Mouse (Mus musculus) hematopoietic stem cell, adult 5-6 weeks (primary cell): ENCODE results near the gene Nckap1l. TPM values are rescaled to one million over a fixed set of nuclear protein-coding genes. Genes with fewer than 3 reads are reported as not detected.
A peak's percentile ranks its signal among the peaks of the same experiment; 100 is the strongest.
"Not testable (repeated sequence)": the region's sequence is repeated elsewhere in the genome, so short reads cannot be mapped to it uniquely, and the experiment has no call there.

Experiments
- ATAC-seq, 2 experiments: fragments of 125-278 bp in 1 of 2; replicated peaks in 1 of 2; 2 replicates each; pipeline ENCODE4 v1.8.0; 2016 to 2017; ENCODE audit warnings: inconsistent platforms in 2 of 2, mild to moderate bottlenecking in 2 of 2, moderate number of reproducible peaks in 2 of 2, low read depth in 1 of 2, moderate TSS enrichment in 1 of 2; ENCODE audit not compliant: low FRiP score in 2 of 2, poor library complexity in 2 of 2, severe bottlenecking in 2 of 2, insufficient read depth in 1 of 2, low TSS enrichment in 1 of 2
- total RNA-seq: library from RNA; stranded (forward); fragments of 172-1452, 232-1000 nt; gene quantifications from 2 replicates; pipeline ENCODE4 v1.2.3, GENCODE M21; 2017

Gene Nckap1l
- total RNA-seq, result 130 and 158 TPM in 2 replicates

GRCm38 (mm10) chr15:103453551-103454218 is at the start of gene Nckap1l:
Nckap1l (plus strand) TSS chr15:103453794.
- ATAC-seq, result peak; percentile 100

GRCm38 (mm10) chr15:103405586-103405985 is 48.0 kb upstream of the Nckap1l start:
- not testable (repeated sequence) for ATAC-seq

- no peak for ATAC-seq
Measured at GRCm38 (mm10) chr15:103427017-103427416, 26.6 kb upstream of the Nckap1l start.

GRCm38 (mm10) chr15:103430241-103430640 is 23.4 kb upstream of the Nckap1l start, which contains the start of gene Gtsf1:
Gtsf1 (minus strand) TSS chr15:103430470.
- no peak for ATAC-seq

GRCm38 (mm10) chr15:103445966-103446365 is 7.6 kb upstream of the Nckap1l start:
- ATAC-seq, result not testable (repeated sequence)

GRCm38 (mm10) chr15:103448369-103448768 is 5.2 kb upstream of the Nckap1l start, which contains the start of gene Gtsf2:
Gtsf2 (minus strand) TSS chr15:103448469.
- ATAC-seq, result no peak

GRCm38 (mm10) chr15:103454449-103454848 is 855 bp downstream of the Nckap1l start:
- no peak for ATAC-seq

- ATAC-seq, result peak; percentile 92 to 95
Measured at GRCm38 (mm10) chr15:103462539-103463261, 9.1 kb downstream of the Nckap1l start.

GRCm38 (mm10) chr15:103471488-103472194 is 18.0 kb downstream of the Nckap1l start:
- no peak for ATAC-seq

GRCm38 (mm10) chr15:103472265-103472664 is 18.7 kb downstream of the Nckap1l start:
- no peak for ATAC-seq

GRCm38 (mm10) chr15:103473182-103473581 is 19.6 kb downstream of the Nckap1l start:
- ATAC-seq, result no peak

GRCm38 (mm10) chr15:103473769-103474168 is 20.2 kb downstream of the Nckap1l start:
- ATAC-seq, result no peak

- no peak for ATAC-seq
Measured at GRCm38 (mm10) chr15:103479080-103479606, 25.5 kb downstream of the Nckap1l start.

- no peak for ATAC-seq
Measured at GRCm38 (mm10) chr15:103480129-103480528, 26.5 kb downstream of the Nckap1l start.

GRCm38 (mm10) chr15:103482488-103482887 is 28.9 kb downstream of the Nckap1l start:
- no peak for ATAC-seq

GRCm38 (mm10) chr15:103484490-103484889 is 30.9 kb downstream of the Nckap1l start:
- ATAC-seq, result no peak

- no peak for ATAC-seq
Measured at GRCm38 (mm10) chr15:103485106-103485505, 31.5 kb downstream of the Nckap1l start.

GRCm38 (mm10) chr15:103486658-103487057 is 33.1 kb downstream of the Nckap1l start:
- ATAC-seq, result no peak
